Mouse (Mus musculus): ENCODE measurements around the gene Slc25a26. TPM values are rescaled to one million over a fixed set of nuclear protein-coding genes. Genes with fewer than 3 reads are reported as not detected.

The Slc25a26 gene
- total RNA-seq, 2 experiments from 2014 or later: 17.1 to 19.3 TPM

- no peak for DNase-seq (ENCODE audit: extremely low spot score in 1 of 2, low spot score in 2 of 2)
- TF ChIP-seq CTCF (IDR thresholded peaks at IDR 0.05): no peak
- peak overlapping the region; percentile 21; the same call in 1 of the 2 replicates for H3K27ac ChIP-seq
- no peak overlapping the region for H3K4me3 ChIP-seq
- intact Hi-C loops (cut with DNase I): no loop called here
These were observed 92.6 kb downstream of the Slc25a26 start for GRCm38 (mm10) chr6:94592710-94593109.

GRCm38 (mm10) chr6:94594096-94594665 is 94.0 kb downstream of the Slc25a26 start:
- intact Hi-C loops (cut with DNase I): no loop called here
- DNase-seq (ENCODE audit: extremely low spot score in 1 of 2, low spot score in 2 of 2): no peak
- no peak for TF ChIP-seq CTCF (IDR thresholded peaks at IDR 0.05)
- Histone ChIP-seq H3K4me3 (no peak overlapping the region), H3K27ac (no peak overlapping the region)

- no peak overlapping the region for H3K4me3 ChIP-seq
- intact Hi-C loops (cut with DNase I): no loop called here
- no peak for DNase-seq (ENCODE audit: extremely low spot score in 1 of 2, low spot score in 2 of 2)
- no peak overlapping the region for H3K27ac ChIP-seq
- no peak for TF ChIP-seq CTCF (IDR thresholded peaks at IDR 0.05)
These were observed 94.6 kb downstream of the Slc25a26 start for GRCm38 (mm10) chr6:94594711-94595110.

- no peak for TF ChIP-seq CTCF (IDR thresholded peaks at IDR 0.05)
- intact Hi-C loops (cut with DNase I): no loop called here
- DNase-seq (ENCODE audit: extremely low spot score in 1 of 2, low spot score in 2 of 2): no peak
These were observed 95.1 kb downstream of the Slc25a26 start for GRCm38 (mm10) chr6:94595206-94595605.

GRCm38 (mm10) chr6:94596051-94596760 is 96.1 kb downstream of the Slc25a26 start:
- TF ChIP-seq CTCF (IDR thresholded peaks at IDR 0.05): no peak
- Histone ChIP-seq H3K4me3 (no peak overlapping the region), H3K27ac (no peak overlapping the region)
- no peak for DNase-seq (ENCODE audit: extremely low spot score in 1 of 2, low spot score in 2 of 2)
- intact Hi-C loops (cut with DNase I): no loop called here

More at GRCm38 (mm10) chr6:94595206-94595605, 95.1 kb downstream of the Slc25a26 start:
- Histone ChIP-seq H3K4me3 (no peak overlapping the region), H3K27ac (no peak overlapping the region)

- H3K27ac ChIP-seq: no peak overlapping the region
- no peak for DNase-seq (ENCODE audit: extremely low spot score in 1 of 2, low spot score in 2 of 2)
- H3K4me3 ChIP-seq: no peak overlapping the region
- peak; percentile 16; the same call in 1 of the 2 replicates for TF ChIP-seq CTCF (IDR thresholded peaks at IDR 0.05)
- intact Hi-C loops (cut with DNase I): no loop called here
These were observed 96.8 kb downstream of the Slc25a26 start for GRCm38 (mm10) chr6:94596761-94597485.

GRCm38 (mm10) chr6:94598421-94598820 is 98.3 kb downstream of the Slc25a26 start:
- TF ChIP-seq CTCF (IDR thresholded peaks at IDR 0.05): no peak
- H3K4me3 ChIP-seq: no peak overlapping the region
- intact Hi-C loops (cut with DNase I): no loop called here

GRCm38 (mm10) chr6:94599016-94599415 is 98.9 kb downstream of the Slc25a26 start:
- TF ChIP-seq CTCF (IDR thresholded peaks at IDR 0.05): no peak
- DNase-seq (ENCODE audit: extremely low spot score in 1 of 2, low spot score in 2 of 2): no peak
- H3K4me3 ChIP-seq: no peak overlapping the region
- intact Hi-C loops (cut with DNase I): no loop called here
- H3K27ac ChIP-seq: no peak overlapping the region

More at GRCm38 (mm10) chr6:94598421-94598820, 98.3 kb downstream of the Slc25a26 start:
- no peak for DNase-seq (ENCODE audit: extremely low spot score in 1 of 2, low spot score in 2 of 2)
- H3K27ac ChIP-seq: no peak overlapping the region

GRCm38 (mm10) chr6:94601101-94601500 is 101.0 kb downstream of the Slc25a26 start:
- no peak overlapping the region for H3K4me3 ChIP-seq
- no peak for TF ChIP-seq CTCF (IDR thresholded peaks at IDR 0.05)
- H3K27ac ChIP-seq: no peak overlapping the region
- intact Hi-C loops (cut with DNase I): no loop called here
- DNase-seq (ENCODE audit: extremely low spot score in 1 of 2, low spot score in 2 of 2): no peak

GRCm38 (mm10) chr6:94601811-94602210 is 101.7 kb downstream of the Slc25a26 start:
- intact Hi-C loops (cut with DNase I): no loop called here
- DNase-seq (ENCODE audit: extremely low spot score in 1 of 2, low spot score in 2 of 2): no peak
- Histone ChIP-seq H3K27ac (no peak overlapping the region), H3K4me3 (no peak overlapping the region)
- no peak for TF ChIP-seq CTCF (IDR thresholded peaks at IDR 0.05)

GRCm38 (mm10) chr6:94604072-94604471 is 103.9 kb downstream of the Slc25a26 start:
- Histone ChIP-seq H3K27ac (no peak overlapping the region), H3K4me3 (no peak overlapping the region)
- TF ChIP-seq CTCF (IDR thresholded peaks at IDR 0.05): no peak
- DNase-seq (ENCODE audit: extremely low spot score in 1 of 2, low spot score in 2 of 2): no peak
- intact Hi-C loops (cut with DNase I): no loop called here

GRCm38 (mm10) chr6:94604546-94604945 is 104.4 kb downstream of the Slc25a26 start:
- intact Hi-C loops (cut with DNase I): no loop called here
- DNase-seq (ENCODE audit: extremely low spot score in 1 of 2, low spot score in 2 of 2): no peak

More at GRCm38 (mm10) chr6:94604546-94604945, 104.4 kb downstream of the Slc25a26 start:
- Histone ChIP-seq H3K27ac (no peak overlapping the region), H3K4me3 (no peak overlapping the region)
- TF ChIP-seq CTCF (IDR thresholded peaks at IDR 0.05): no peak
